Mouse (Mus musculus) limb, embryonic 14.5 days (tissue): ENCODE measurements around the gene Ttc9c. TPM values are rescaled to one million over a fixed set of nuclear protein-coding genes. Genes with fewer than 3 reads are reported as not detected.

Experiments used
- ATAC-seq: fragments of 200-750 bp; cut with Nextera tagmentation; 2 replicates; pipeline ENCODE4 v1.8.0; 2017; ENCODE audit warnings: low read depth, moderate number of reproducible peaks, moderate TSS enrichment; ENCODE audit not compliant: low FRiP score
- DNase-seq: peaks from one replicate; pipeline ENCODE4 v3.0.0-alpha.2; 2015; ENCODE audit warnings: low spot score
- H3K27ac ChIP-seq: fragments of 300-500 bp; sonication (generic); replicated peaks from 2 replicates; pipeline ENCODE4 v1.5.1; 2014; ENCODE audit warnings: low read depth, mild to moderate bottlenecking, low read length, moderate library complexity, mixed read lengths
- H3K27me3 ChIP-seq: fragments of 300-500 bp; sonication (generic); 2 replicates; pipeline ENCODE4 v1.6.1; 2014; ENCODE audit warnings: low read length, mixed read lengths; ENCODE audit not compliant: control insufficient read depth, insufficient read depth
- H3K36me3 ChIP-seq: fragments of 300-500 bp; sonication (generic); 2 replicates; pipeline ENCODE4 v1.6.1; 2014; ENCODE audit warnings: mild to moderate bottlenecking, low read length, moderate library complexity, mixed read lengths; ENCODE audit not compliant: control insufficient read depth, insufficient read depth
- H3K4me1 ChIP-seq: fragments of 300-500 bp; sonication (generic); 2 replicates; pipeline ENCODE4 v1.6.1; 2014; ENCODE audit warnings: antibody characterized with exemption, low read length, mixed read lengths; ENCODE audit not compliant: control insufficient read depth, insufficient read depth
- H3K4me2 ChIP-seq: fragments of 300-500 bp; sonication (generic); replicated peaks from 2 replicates; pipeline ENCODE4 v1.6.1; 2014; ENCODE audit warnings: low read depth, mild to moderate bottlenecking, low read length, moderate library complexity; ENCODE audit not compliant: severe bottlenecking
- H3K4me3 ChIP-seq: fragments of 300-500 bp; sonication (generic); replicated peaks from 2 replicates; pipeline ENCODE4 v1.5.1; 2014; ENCODE audit warnings: low read length
- H3K9ac ChIP-seq: fragments of 300-500 bp; sonication (generic); 2 replicates; pipeline ENCODE4 v1.6.1; 2014; ENCODE audit warnings: mild to moderate bottlenecking, low read depth, low read length, moderate library complexity; ENCODE audit not compliant: severe bottlenecking
- H3K9me3 ChIP-seq: fragments of 300-500 bp; sonication (generic); 2 replicates; pipeline ENCODE4 v1.6.1; 2016; ENCODE audit warnings: low read length; ENCODE audit not compliant: control insufficient read depth
- POLR2A ChIP-seq: fragments of 200-500 bp; IDR thresholded peaks from 2 replicates; pipeline ENCODE4 v1.8.0; 2012; ENCODE audit warnings: inconsistent platforms, mild to moderate bottlenecking, moderate library complexity, borderline replicate concordance; ENCODE audit not compliant: insufficient read depth, insufficient read length; ENCODE audit errors: extremely low read depth
- WGBS: fragments of 180-500 bp; shearing (Covaris S2); extraction: QIAGEN DNeasy Blood & Tissue Kit; methylation state at CpG from one replicate; pipeline ENCODE4 v1.1.7; 2014; 5-methylcytosine and 5-hydroxymethylcytosine counted together
- polyA plus RNA-seq, 2 experiments: library from polyadenylated mRNA; depleted of rRNA in 1 of 2; stranded (reverse) in 1 of 2; unstranded in 1 of 2; fragments of >200 nt; fragmentation: Nextera tagmentation in 1 of 2; extraction: Ambion mirVana in 1 of 2; gene quantifications; 2 replicates each; pipeline versions ENCODE4 v1.2.1 to v1.2.3; 2012 to 2014

The Ttc9c gene
- polyA plus RNA-seq (2012; rRNA removed) (48.3 and 54.3 TPM in 2 replicates), polyA plus RNA-seq (2014; fragmentation: Nextera tagmentation; extraction: Ambion mirVana) (41.8 and 48.5 TPM in 2 replicates)

DNA sequence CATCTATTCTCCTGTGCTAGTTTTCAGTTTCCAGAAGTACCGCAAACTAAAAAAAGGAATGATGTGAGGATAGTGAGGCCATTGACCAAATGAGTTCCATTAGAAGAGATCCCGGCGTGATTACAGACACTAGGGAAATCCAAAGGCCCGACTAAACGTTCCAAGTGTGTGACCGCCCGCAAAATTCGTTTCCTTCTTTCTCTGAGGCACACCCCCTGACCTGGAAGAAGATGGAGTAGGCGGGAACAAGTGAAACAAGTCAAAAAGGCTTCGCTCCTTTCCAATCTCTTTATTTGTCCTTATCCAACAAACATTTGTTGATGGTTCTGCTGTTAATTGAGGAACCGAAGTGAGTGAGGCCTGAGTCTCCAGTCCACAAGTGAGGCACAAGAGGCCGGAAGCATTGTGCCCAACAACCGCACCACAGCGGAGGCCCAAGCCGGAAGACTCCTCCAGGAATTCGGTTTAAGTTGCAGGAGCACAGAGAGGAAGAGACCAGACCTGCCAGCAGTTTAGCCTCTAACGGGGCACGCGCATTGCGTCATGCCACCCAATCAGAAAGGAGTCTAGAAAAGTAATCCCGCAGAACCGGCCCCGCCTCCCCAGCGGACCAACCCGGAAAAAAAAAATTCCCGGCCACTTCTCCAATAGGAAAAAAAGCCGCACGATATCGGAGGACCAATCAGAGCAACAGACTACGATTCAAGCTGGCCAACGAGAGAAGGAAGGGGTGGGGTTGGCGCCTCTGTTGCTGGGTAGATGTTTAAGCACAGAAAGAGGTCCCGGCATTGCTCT lies at the start of gene Ttc9c:
Gene Ttc9c, minus strand, starts transcription at position 533 of the 795 bp plus-strand sequence.
- Histone ChIP-seq H3K4me2 (peak within 1 kb of the TSS; percentile 87), H3K36me3 (peaks cover 39% of the 10 kb centered on the region), H3K27me3 (no peaks in the 10 kb centered on the region), H3K9ac (peak within 1 kb of the TSS; percentile 94), H3K4me1 (peaks cover 38% of the 10 kb centered on the region), H3K27ac (peak within 1 kb of the TSS; percentile 96), H3K4me3 (peak within 1 kb of the TSS; percentile 100), H3K9me3 (no peaks in the 10 kb centered on the region)
- peak; percentile 97; the same call in 1 of the 2 replicates for TF ChIP-seq POLR2A
- WGBS: 1% methylated on average over 33 of the region's 33 CpGs
- peak; percentile 100 for DNase-seq
- ATAC-seq: peak; percentile 91

DNA sequence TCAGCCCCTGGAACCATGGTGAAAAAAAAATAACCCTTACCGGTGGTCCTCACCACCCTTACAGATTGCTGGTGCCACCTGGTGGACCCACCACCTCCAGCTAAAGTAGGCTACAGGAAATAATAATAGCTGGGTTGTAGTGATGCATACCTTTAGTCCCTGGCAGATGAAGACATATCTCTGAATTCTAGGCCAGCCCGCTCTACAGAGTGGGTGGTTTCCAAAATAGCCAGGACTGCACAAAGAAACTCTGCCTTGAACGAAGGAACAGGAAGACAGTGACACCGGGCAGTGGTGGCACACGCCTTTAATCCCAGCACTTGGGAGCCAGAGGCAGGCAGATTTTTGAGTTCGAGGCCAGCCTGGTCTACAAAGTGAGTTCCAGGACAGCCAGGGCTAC lies 45.1 kb upstream of the Ttc9c start:
- no peak for DNase-seq
- H3K9ac ChIP-seq: no peak overlapping the region
- ATAC-seq: no peak
- no peak for TF ChIP-seq POLR2A
- WGBS: 83% methylated on average over 6 of the region's 6 CpGs
- H3K36me3 ChIP-seq: no peaks in the 10 kb centered on the region
- no peak overlapping the region for H3K27ac ChIP-seq
- no peaks in the 10 kb centered on the region for H3K9me3 ChIP-seq
- no peak overlapping the region for H3K4me3 ChIP-seq
- no peaks in the 10 kb centered on the region for H3K27me3 ChIP-seq
- H3K4me1 ChIP-seq: no peaks in the 10 kb centered on the region
- no peak overlapping the region for H3K4me2 ChIP-seq

DNA sequence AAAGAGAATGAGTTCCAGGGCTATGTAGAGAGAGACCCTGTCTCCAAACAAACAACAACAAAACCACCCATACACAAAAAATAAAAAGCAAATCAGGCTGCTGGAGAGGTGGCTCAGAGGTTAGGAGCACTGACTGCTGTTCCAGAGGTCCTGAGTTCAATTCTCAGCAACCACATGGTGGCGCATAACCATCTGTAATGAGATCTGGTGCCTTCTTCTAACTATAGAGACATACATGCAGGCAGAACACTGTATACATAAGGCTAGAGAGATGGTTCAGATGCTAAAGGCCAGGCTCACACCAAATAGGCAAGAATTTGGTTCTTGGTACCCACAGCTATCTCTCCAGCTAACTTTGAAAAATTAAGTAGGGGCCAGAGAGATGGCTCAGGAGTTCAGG lies 39.9 kb upstream of the Ttc9c start:
- H3K9me3 ChIP-seq: no peaks in the 10 kb centered on the region

GRCm38 (mm10) chr19:8857689-8858088 lies 38.6 kb upstream of the Ttc9c start:
- 35% methylated on average over 4 of the region's 4 CpGs for WGBS
- no peak for DNase-seq

More for the DNA sequence above, 39.9 kb upstream of the Ttc9c start:
- no peak overlapping the region for H3K4me3 ChIP-seq
- WGBS: 23% methylated on average over 1 of the region's 1 CpGs
- no peak for ATAC-seq
- no peaks in the 10 kb centered on the region for H3K27me3 ChIP-seq
- no peaks in the 10 kb centered on the region for H3K36me3 ChIP-seq
- no peaks in the 10 kb centered on the region for H3K4me1 ChIP-seq
- H3K9ac ChIP-seq: no peak overlapping the region
- no peak for DNase-seq
- H3K4me2 ChIP-seq: no peak overlapping the region
- TF ChIP-seq POLR2A: no peak
- no peak overlapping the region for H3K27ac ChIP-seq

GRCm38 (mm10) chr19:8853117-8853516 lies 34.0 kb upstream of the Ttc9c start:
- TF ChIP-seq POLR2A: no peak
- no peak overlapping the region for H3K9ac ChIP-seq
- H3K4me1 ChIP-seq: peaks cover 8% of the 10 kb centered on the region
- H3K27me3 ChIP-seq: no peaks in the 10 kb centered on the region
- DNase-seq (no peak), ATAC-seq (no peak)
- H3K4me3 ChIP-seq: no peak overlapping the region
- H3K27ac ChIP-seq: no peak overlapping the region
- 78% methylated on average over 3 of the region's 3 CpGs for whole genome bisulfite sequencing
- H3K9me3 ChIP-seq: no peaks in the 10 kb centered on the region
- no peak overlapping the region for H3K4me2 ChIP-seq
- H3K36me3 ChIP-seq: no peaks in the 10 kb centered on the region

More at GRCm38 (mm10) chr19:8857689-8858088, 38.6 kb upstream of the Ttc9c start:
- no peak for ATAC-seq
- Histone ChIP-seq H3K9ac (no peak overlapping the region), H3K27ac (no peak overlapping the region), H3K4me2 (no peak overlapping the region), H3K36me3 (no peaks in the 10 kb centered on the region), H3K4me1 (no peaks in the 10 kb centered on the region), H3K9me3 (no peaks in the 10 kb centered on the region), H3K4me3 (no peak overlapping the region), H3K27me3 (no peaks in the 10 kb centered on the region)
- no peak for TF ChIP-seq POLR2A
